Mouse (Mus musculus): ENCODE measurements around the gene Gm11232. TPM values are rescaled to one million over a fixed set of nuclear protein-coding genes. Genes with fewer than 3 reads are reported as not detected.
A peak's percentile ranks its signal among the peaks of the same experiment; 100 is the strongest.

Gm11232 gene
- total and polyA plus RNA-seq, 3 experiments = not detected

DNA sequence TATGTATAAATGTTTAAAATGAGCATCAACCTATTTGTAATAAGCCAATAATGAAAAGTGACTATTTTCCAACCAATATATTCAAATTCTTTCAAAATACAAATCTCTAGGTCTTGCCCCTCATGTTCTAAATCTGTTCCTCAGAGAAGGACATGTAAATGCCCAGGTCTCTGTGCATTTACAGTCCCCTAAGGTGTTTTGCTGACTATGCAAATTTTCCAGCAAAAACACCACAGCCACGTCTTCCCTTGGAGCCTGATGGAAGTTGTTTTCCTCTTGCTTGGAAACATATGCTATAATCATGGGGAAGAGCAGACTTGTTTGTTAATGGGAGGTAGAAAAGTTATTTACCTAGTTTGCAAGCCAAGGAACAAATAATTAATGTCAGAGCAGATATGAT lies 12.0 kb downstream of the Gm11232 start:
- no peaks in the 10 kb centered on the region for H3K79me2 ChIP-seq (ENCODE audit: control insufficient read depth, insufficient read depth, low read length, poor library complexity)
- no peaks in the 10 kb centered on the region for H3K36me3 ChIP-seq (ENCODE audit: control insufficient read depth in 1 of 2, insufficient read depth in 2 of 2, low read length in 2 of 2)
- no peak for TF ChIP-seq POLR2A (IDR thresholded peaks at IDR 0.05; ENCODE audit: control insufficient read depth in 1 of 2, insufficient read depth in 1 of 2, low read depth in 1 of 2, low read length in 2 of 2, poor library complexity in 1 of 2)
- TF ChIP-seq MAFK (IDR thresholded peaks at IDR 0.05; ENCODE audit: borderline replicate concordance, low read depth, low read length) = peak; percentile 72
- H3K27ac ChIP-seq (ENCODE audit: control insufficient read depth, low read depth, low read length) = no peak overlapping the region
- no peaks in the 10 kb centered on the region for H3K27me3 ChIP-seq (ENCODE audit: control insufficient read depth in 1 of 2, insufficient read depth in 2 of 2, low read length in 2 of 2)
- H3K4me3 ChIP-seq (ENCODE audit: control insufficient read depth in 1 of 2, insufficient read depth in 1 of 2, low read depth in 2 of 2, low read length in 2 of 2) = no peak overlapping the region
- DNase-seq (ENCODE audit: low read depth, low spot score) = no peak
- H3K9me3 ChIP-seq (replicated peaks; ENCODE audit: insufficient read depth, low read length) = no peaks in the 10 kb centered on the region
- no peak overlapping the region for H3K9ac ChIP-seq (ENCODE audit: control insufficient read depth, low read depth, low read length, poor library complexity, severe bottlenecking)
- no peaks in the 10 kb centered on the region for H3K4me1 ChIP-seq (ENCODE audit: control insufficient read depth in 1 of 2, insufficient read depth in 2 of 2, low read length in 2 of 2)

DNA sequence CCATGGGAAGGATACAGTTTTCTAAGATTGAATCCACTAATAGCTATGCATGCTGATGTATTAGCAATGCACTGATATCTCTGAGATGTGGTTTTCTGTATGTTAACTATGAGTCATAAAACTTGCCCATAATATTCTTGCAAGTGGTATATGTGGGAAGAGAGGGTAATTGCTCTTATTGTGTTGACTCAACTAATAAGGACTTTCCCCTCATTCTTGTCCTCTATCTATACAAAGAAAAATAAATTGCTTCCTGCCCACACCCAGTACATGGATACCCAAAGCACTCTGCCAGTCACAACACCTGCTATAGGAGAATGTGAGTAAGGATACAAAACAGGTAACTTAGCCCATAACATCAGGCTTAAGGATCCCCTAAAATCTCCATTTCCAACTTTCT lies 21.2 kb downstream of the Gm11232 start:
- H3K36me3 ChIP-seq (ENCODE audit: control insufficient read depth in 1 of 2, insufficient read depth in 2 of 2, low read length in 2 of 2) = no peaks in the 10 kb centered on the region
- H3K27me3 ChIP-seq (ENCODE audit: control insufficient read depth in 1 of 2, insufficient read depth in 2 of 2, low read length in 2 of 2) = no peaks in the 10 kb centered on the region
- H3K4me3 ChIP-seq (ENCODE audit: control insufficient read depth in 1 of 2, insufficient read depth in 1 of 2, low read depth in 2 of 2, low read length in 2 of 2) = no peak overlapping the region
- no peak overlapping the region for H3K9ac ChIP-seq (ENCODE audit: control insufficient read depth, low read depth, low read length, poor library complexity, severe bottlenecking)
- DNase-seq (ENCODE audit: low read depth, low spot score) = no peak
- no peaks in the 10 kb centered on the region for H3K79me2 ChIP-seq (ENCODE audit: control insufficient read depth, insufficient read depth, low read length, poor library complexity)
- no peak for TF ChIP-seq POLR2A (IDR thresholded peaks at IDR 0.05; ENCODE audit: control insufficient read depth in 1 of 2, insufficient read depth in 1 of 2, low read depth in 1 of 2, low read length in 2 of 2, poor library complexity in 1 of 2)
- no peak for TF ChIP-seq GATA1 (IDR thresholded peaks at IDR 0.05; ENCODE audit: low read depth, low read length)
- no peak for TF ChIP-seq RCOR1 (IDR thresholded peaks at IDR 0.05; ENCODE audit: low read depth, low read length)
- no peak for TF ChIP-seq ZNF384 (IDR thresholded peaks at IDR 0.05; ENCODE audit: low read depth, low read length)
- TF ChIP-seq MYB (IDR thresholded peaks at IDR 0.05; ENCODE audit: low read depth, low read length) = no peak
- TF ChIP-seq JUND (IDR thresholded peaks at IDR 0.05; ENCODE audit: low read depth, low read length) = no peak
- TF ChIP-seq USF1 (IDR thresholded peaks at IDR 0.05; ENCODE audit: low read depth, low read length) = no peak
- no peak for TF ChIP-seq GABPA (IDR thresholded peaks at IDR 0.05; ENCODE audit: low read depth, low read length)
- no peak for TF ChIP-seq HCFC1 (IDR thresholded peaks at IDR 0.05; ENCODE audit: low read depth, low read length)
- TF ChIP-seq ZC3H11A (IDR thresholded peaks at IDR 0.05; ENCODE audit: low read depth, low read length) = no peak
- TF ChIP-seq CHD2 (IDR thresholded peaks at IDR 0.05; ENCODE audit: low read length) = no peak
- no peak for TF ChIP-seq NRF1 (IDR thresholded peaks at IDR 0.05; ENCODE audit: insufficient read depth, low read depth, low read length, poor library complexity, severe bottlenecking)
- TF ChIP-seq RAD21 (IDR thresholded peaks at IDR 0.05; ENCODE audit: low read depth, low read length) = no peak
- TF ChIP-seq ZKSCAN1 (IDR thresholded peaks at IDR 0.05; ENCODE audit: low read depth, low read length) = no peak
- TF ChIP-seq SMC3 (IDR thresholded peaks at IDR 0.05; ENCODE audit: low read depth, low read length) = no peak
- TF ChIP-seq USF2 (IDR thresholded peaks at IDR 0.05; ENCODE audit: borderline replicate concordance in 1 of 2, insufficient read depth in 1 of 2, low read depth in 1 of 2, low read length in 2 of 2) = no peak
- TF ChIP-seq MAZ (IDR thresholded peaks at IDR 0.05; ENCODE audit: low read depth, low read length) = no peak
- TF ChIP-seq POLR2AphosphoS2 (IDR thresholded peaks at IDR 0.05; ENCODE audit: low read length) = no peak
- TF ChIP-seq CTCF (IDR thresholded peaks at IDR 0.05 in 2 of 3, conservative IDR thresholded peaks at IDR 0.05 in 1 of 3; ENCODE audit: control insufficient read depth in 1 of 3, insufficient read depth in 1 of 3, low read depth in 2 of 3, low read length in 3 of 3, poor library complexity in 1 of 3, severe bottlenecking in 1 of 3) = no peak
- TF ChIP-seq TAL1 (IDR thresholded peaks at IDR 0.05; ENCODE audit: low read length) = no peak
- H3K27ac ChIP-seq (ENCODE audit: control insufficient read depth, low read depth, low read length) = no peak overlapping the region
- no peaks in the 10 kb centered on the region for H3K4me1 ChIP-seq (ENCODE audit: control insufficient read depth in 1 of 2, insufficient read depth in 2 of 2, low read length in 2 of 2)
- H3K9me3 ChIP-seq (replicated peaks; ENCODE audit: insufficient read depth, low read length) = no peaks in the 10 kb centered on the region
